Mouse (Mus musculus) kidney, postnatal 36 days (tissue): Measurements from ENCODE around the gene Olfr877.

Experiments
- DNase-seq, 2 experiments: peaks; one replicate each; pipeline ENCODE4 v3.0.0; 2021 to 2022; ENCODE audit warnings: mixed read lengths in 2 of 2

Olfr877 gene

GRCm38 (mm10) chr9:37853969-37854368, at the start of gene Olfr877:
Olfr877 (plus strand) TSS chr9:37854269.
- DNase-seq: no peak

GRCm38 (mm10) chr9:37807235-37807634, 46.8 kb upstream of the Olfr877 start:
- no peak for DNase-seq

GRCm38 (mm10) chr9:37808456-37808855, 45.6 kb upstream of the Olfr877 start:
- DNase-seq: no peak

GRCm38 (mm10) chr9:37808976-37809375, 45.1 kb upstream of the Olfr877 start:
- no peak for DNase-seq

GRCm38 (mm10) chr9:37814696-37815095, 39.4 kb upstream of the Olfr877 start:
- no peak for DNase-seq

GRCm38 (mm10) chr9:37829881-37830280, 24.2 kb upstream of the Olfr877 start:
- no peak for DNase-seq

- no peak for DNase-seq
Measured at GRCm38 (mm10) chr9:37833341-37833740, 20.7 kb upstream of the Olfr877 start.

GRCm38 (mm10) chr9:37849267-37849666, 4.8 kb upstream of the Olfr877 start:
- DNase-seq: no peak

- DNase-seq: no peak
Measured at GRCm38 (mm10) chr9:37863325-37863724, 9.3 kb downstream of the Olfr877 start.

- DNase-seq: no peak
Measured at GRCm38 (mm10) chr9:37870246-37870645, 16.2 kb downstream of the Olfr877 start.

- DNase-seq: no peak
Measured at GRCm38 (mm10) chr9:37871097-37871496, 17.0 kb downstream of the Olfr877 start.

- no peak for DNase-seq
Measured at GRCm38 (mm10) chr9:37871536-37871935, 17.5 kb downstream of the Olfr877 start.

GRCm38 (mm10) chr9:37890960-37891359, 36.9 kb downstream of the Olfr877 start:
- no peak for DNase-seq

GRCm38 (mm10) chr9:37896661-37897060, 42.6 kb downstream of the Olfr877 start, which contains the start of gene Olfr145:
Olfr145 (plus strand) TSS chr9:37896724.
- DNase-seq: no peak

- no peak for DNase-seq
Measured at GRCm38 (mm10) chr9:37905555-37905954, 51.5 kb downstream of the Olfr877 start.
